Mouse (Mus musculus) cerebellum, adult 2 months (tissue): ENCODE results near the gene Idh1. TPM values are rescaled to one million over a fixed set of nuclear protein-coding genes. Genes with fewer than 3 reads are reported as not detected.

ENCODE experiments used
- DNase-seq, 2 experiments: peaks; one replicate each; pipeline ENCODE4 v3.0.0; 2021
- H3K27ac ChIP-seq: fragments of 200-500 bp; 2 replicates; pipeline ENCODE4 v1.5.1; 2012; ENCODE audit warnings: low read length, control low read depth, inconsistent platforms; ENCODE audit not compliant: insufficient read depth
- H3K27me3 ChIP-seq: fragments of 200-500 bp; 2 replicates; pipeline ENCODE4 v1.6.1; 2012; ENCODE audit warnings: inconsistent platforms, mild to moderate bottlenecking, low read length, moderate library complexity; ENCODE audit not compliant: control insufficient read depth, insufficient read depth
- H3K4me1 ChIP-seq: fragments of 200-500 bp; 2 replicates; pipeline ENCODE4 v1.6.1; 2011; ENCODE audit warnings: low read length; ENCODE audit not compliant: control insufficient read depth, insufficient read depth
- H3K4me3 ChIP-seq: fragments of 200-500 bp; replicated peaks from 2 replicates; pipeline ENCODE3; 2011; ENCODE audit warnings: mild to moderate bottlenecking, low read depth, low read length, control low read depth; ENCODE audit not compliant: insufficient read depth
- CTCF ChIP-seq: fragments of 200-500 bp; IDR thresholded peaks from 2 replicates; pipeline ENCODE4 v1.5.1; 2011; ENCODE audit warnings: low read depth, mild to moderate bottlenecking, control low read depth, low read length, moderate library complexity, borderline replicate concordance; ENCODE audit not compliant: insufficient read depth
- POLR2A ChIP-seq: fragments of 200-500 bp; IDR thresholded peaks from 2 replicates; pipeline ENCODE4 v1.6.1; 2011; ENCODE audit warnings: low read length, control low read depth, borderline replicate concordance; ENCODE audit not compliant: insufficient read depth
- WGBS: fragments of 180-500 bp; shearing (Covaris S2); methylation state at CpG from one replicate; pipeline ENCODE4 v1.1.7; 2018; 5-methylcytosine and 5-hydroxymethylcytosine counted together
- polyA plus RNA-seq: library from polyadenylated mRNA; depleted of rRNA; stranded (reverse); fragments of >200 nt; gene quantifications from 2 replicates; pipeline ENCODE4 v1.2.3, GENCODE M21; 2012

Gene Idh1
- polyA plus RNA-seq, 1 experiment: 35.3 TPM

GRCm38 (mm10) chr1:65183994-65184393 lies 2.3 kb downstream of the Idh1 start:
- H3K4me3 ChIP-seq: no peak overlapping the region
- H3K4me1 ChIP-seq: peaks cover 3% of the 10 kb centered on the region; the same call in 1 of the 2 replicates
- H3K27me3 ChIP-seq: no peaks in the 10 kb centered on the region
- no peak for DNase-seq
- H3K27ac ChIP-seq: no peak overlapping the region
- 91% methylated on average over 2 of the region's 2 CpGs for WGBS
- no peak for TF ChIP-seq POLR2A
- no peak for TF ChIP-seq CTCF

DNA sequence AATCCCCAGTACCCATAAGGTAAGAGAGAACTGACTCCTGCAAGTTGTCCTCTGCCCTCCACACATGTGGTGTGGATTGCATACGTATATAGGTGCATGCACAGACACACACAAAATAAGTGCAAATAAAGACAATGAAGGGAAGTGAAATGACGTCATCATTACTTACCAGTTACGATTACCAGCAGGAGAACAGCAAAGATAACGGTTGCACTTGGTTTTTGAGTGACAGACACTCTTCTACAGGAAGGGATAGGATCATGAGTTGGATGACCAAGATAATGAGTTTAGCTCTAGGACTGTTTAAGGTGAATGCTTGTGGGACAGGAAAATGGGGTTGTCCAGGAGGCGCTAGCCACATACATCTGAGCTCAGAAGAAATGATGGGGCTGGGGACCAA lies 4.8 kb downstream of the Idh1 start:
- Histone ChIP-seq H3K27ac (no peak overlapping the region), H3K27me3 (no peaks in the 10 kb centered on the region), H3K4me3 (no peak overlapping the region), H3K4me1 (peaks cover 3% of the 10 kb centered on the region; the same call in 1 of the 2 replicates)
- WGBS: 90% methylated on average over 5 of the region's 5 CpGs
- TF ChIP-seq POLR2A (no peak), CTCF (no peak)
- DNase-seq: no peak

DNA sequence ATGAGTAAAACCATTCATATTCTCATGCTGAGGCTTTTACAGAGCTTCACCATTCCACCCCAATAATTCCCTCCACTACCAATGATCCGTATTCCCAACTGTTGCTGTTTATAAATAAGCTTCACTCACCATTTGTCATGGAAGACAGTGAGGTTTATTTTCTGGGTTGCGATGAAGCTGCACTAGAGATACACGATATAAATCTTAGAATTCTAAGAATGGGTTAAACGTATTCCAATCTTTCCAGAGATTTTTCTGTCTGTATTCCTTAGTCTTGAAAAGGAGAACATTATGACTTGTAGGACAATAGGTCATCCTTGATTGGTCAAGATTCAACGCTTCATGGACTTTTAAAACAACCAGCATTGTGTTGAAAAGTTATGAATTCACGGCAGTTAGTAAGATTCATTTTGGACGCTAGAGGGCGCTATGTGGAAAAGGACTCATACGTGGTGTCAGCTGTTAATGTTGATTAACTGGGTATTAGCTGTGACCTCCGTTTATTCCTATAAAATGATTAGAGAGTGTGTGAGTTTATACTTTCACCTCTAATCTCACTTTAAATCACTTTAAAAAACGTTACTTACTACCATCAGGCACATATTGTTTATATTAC lies 6.6 kb downstream of the Idh1 start:
- Histone ChIP-seq H3K4me3 (peak overlapping the region; percentile 76), H3K27me3 (no peaks in the 10 kb centered on the region), H3K4me1 (no peaks in the 10 kb centered on the region), H3K27ac (no peak overlapping the region)
- peak; percentile 29 to 68 for DNase-seq
- 1% methylated on average over 11 of the region's 11 CpGs for whole genome bisulfite sequencing
- TF ChIP-seq POLR2A (no peak), CTCF (no peak; the same call in 1 of the 2 replicates)

DNA sequence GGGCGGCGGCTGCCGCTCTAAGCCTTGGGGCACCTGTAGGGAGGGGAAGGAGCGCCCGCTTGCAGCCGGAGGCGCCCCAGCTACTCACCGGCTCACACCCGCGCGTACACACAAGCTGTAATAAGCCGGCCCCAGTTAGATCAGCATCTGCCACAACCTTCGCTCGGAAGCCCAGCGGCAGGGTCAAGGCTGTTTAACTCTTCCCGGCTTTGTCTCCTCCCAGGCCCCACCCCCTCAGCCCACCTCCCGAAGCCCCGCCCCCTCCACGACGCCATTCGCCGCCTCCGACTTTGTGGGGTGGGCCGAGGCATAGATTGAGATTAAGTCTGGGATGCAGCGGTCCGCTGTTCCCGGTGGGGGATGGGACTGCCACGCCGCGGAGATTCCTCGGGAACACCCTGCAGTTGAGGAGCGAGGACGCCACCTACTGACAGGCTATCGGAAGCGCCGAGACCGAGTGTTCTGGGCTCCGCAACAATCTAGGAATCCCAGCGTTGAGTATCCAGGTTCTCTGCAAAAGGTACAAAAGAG lies 7.3 kb downstream of the Idh1 start:
- DNase-seq: peak; percentile 95
- H3K4me3 ChIP-seq: peak overlapping the region; percentile 76
- TF ChIP-seq CTCF: peak; percentile 84
- peak; percentile 36; the same call in 1 of the 2 replicates for TF ChIP-seq POLR2A
- no peaks in the 10 kb centered on the region for H3K4me1 ChIP-seq
- under 1% methylated on average over 39 of the region's 39 CpGs for WGBS
- H3K27me3 ChIP-seq: no peaks in the 10 kb centered on the region
- peak overlapping the region; percentile 13; the same call in 1 of the 2 replicates for H3K27ac ChIP-seq

- peak overlapping the region; percentile 13; the same call in 1 of the 2 replicates for H3K27ac ChIP-seq
- H3K4me3 ChIP-seq: peak overlapping the region; percentile 76
- H3K27me3 ChIP-seq: no peaks in the 10 kb centered on the region
- no peak for TF ChIP-seq POLR2A
- peak; percentile 65; the same call in 1 of the 2 replicates for TF ChIP-seq CTCF
- peak; percentile 86 to 89 for DNase-seq
- 3% methylated on average over 27 of the region's 27 CpGs for WGBS
- no peaks in the 10 kb centered on the region for H3K4me1 ChIP-seq
Observed at GRCm38 (mm10) chr1:65178126-65178901, 8.0 kb downstream of the Idh1 start.

DNA sequence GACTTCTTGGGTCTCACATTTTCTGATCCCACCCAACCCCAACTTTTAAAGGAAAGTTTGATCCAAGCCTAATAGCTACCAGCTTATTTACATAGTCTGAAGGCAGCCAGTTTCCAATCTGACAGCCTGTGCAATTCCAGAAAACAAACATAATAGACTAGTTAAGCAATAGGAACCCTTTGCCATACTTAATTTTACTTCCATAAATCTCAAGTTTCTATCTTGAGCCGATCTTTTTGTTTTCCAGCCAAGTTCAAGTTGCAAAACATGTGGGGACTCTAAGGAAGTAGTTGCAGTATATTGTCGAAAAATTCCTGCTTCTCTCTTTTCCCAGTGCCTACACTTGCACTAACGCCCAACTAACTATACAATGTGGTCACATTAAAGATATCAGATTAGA lies 8.8 kb downstream of the Idh1 start:
- DNase-seq: no peak
- TF ChIP-seq POLR2A (no peak), CTCF (no peak)
- no peaks in the 10 kb centered on the region for H3K27me3 ChIP-seq
- H3K27ac ChIP-seq: no peak overlapping the region
- 61% methylated on average over 3 of the region's 3 CpGs for WGBS
- H3K4me3 ChIP-seq: no peak overlapping the region
- H3K4me1 ChIP-seq: no peaks in the 10 kb centered on the region

GRCm38 (mm10) chr1:65176912-65177311 lies 9.4 kb downstream of the Idh1 start:
- no peak overlapping the region for H3K4me3 ChIP-seq
- TF ChIP-seq CTCF (no peak), POLR2A (no peak)
- no peak overlapping the region for H3K27ac ChIP-seq
- DNase-seq: no peak
- 90% methylated on average over 5 of the region's 5 CpGs for WGBS
- no peaks in the 10 kb centered on the region for H3K27me3 ChIP-seq
- H3K4me1 ChIP-seq: no peaks in the 10 kb centered on the region
